Mouse (Mus musculus): Measurements from ENCODE around the gene Apol6.

Apol6 gene

DNA sequence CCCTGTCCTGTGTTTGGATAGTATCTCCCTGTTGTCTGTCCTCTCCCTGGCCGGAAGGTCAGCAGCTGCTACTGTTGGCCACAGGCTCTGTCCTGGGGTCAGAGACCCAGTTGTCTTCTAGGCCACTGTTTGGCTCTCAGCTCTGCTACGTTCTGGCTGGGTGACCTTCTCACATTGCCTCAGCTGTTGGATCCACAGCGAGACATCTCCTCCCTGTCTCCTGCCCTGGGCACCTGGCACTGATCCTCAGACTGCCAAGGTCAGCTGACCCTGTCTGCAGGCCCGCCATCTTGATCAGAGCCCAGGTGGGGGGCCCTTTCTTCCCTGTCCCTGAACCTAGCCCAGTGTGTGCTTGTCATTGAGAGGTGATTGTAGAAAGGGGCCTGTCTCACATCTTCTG, 29.5 kb upstream of the Apol6 start:
- peaks cover 29% of the 10 kb centered on the region for H3K27me3 ChIP-seq (ENCODE audit: insufficient read depth, low read length)
- H3K4me1 ChIP-seq (replicated peaks; ENCODE audit: low read depth, low read length), result peaks cover 32% of the 10 kb centered on the region
- H3K4me3 ChIP-seq (replicated peaks; ENCODE audit: low read length), result no peak overlapping the region
- H3K36me3 ChIP-seq (ENCODE audit: insufficient read depth, low read length), result no peaks in the 10 kb centered on the region
- TF ChIP-seq POU5F1 (IDR thresholded peaks at IDR 0.05; ENCODE audit: borderline replicate concordance, low read length), result no peak
- TF ChIP-seq NANOG (IDR thresholded peaks at IDR 0.05; ENCODE audit: borderline replicate concordance, low read length), result no peak
- no peak for TF ChIP-seq CTCF (conservative IDR thresholded peaks at IDR 0.05; ENCODE audit: low read length)
- peaks cover 11% of the 10 kb centered on the region for H3K9me3 ChIP-seq (ENCODE audit: low read length)

DNA sequence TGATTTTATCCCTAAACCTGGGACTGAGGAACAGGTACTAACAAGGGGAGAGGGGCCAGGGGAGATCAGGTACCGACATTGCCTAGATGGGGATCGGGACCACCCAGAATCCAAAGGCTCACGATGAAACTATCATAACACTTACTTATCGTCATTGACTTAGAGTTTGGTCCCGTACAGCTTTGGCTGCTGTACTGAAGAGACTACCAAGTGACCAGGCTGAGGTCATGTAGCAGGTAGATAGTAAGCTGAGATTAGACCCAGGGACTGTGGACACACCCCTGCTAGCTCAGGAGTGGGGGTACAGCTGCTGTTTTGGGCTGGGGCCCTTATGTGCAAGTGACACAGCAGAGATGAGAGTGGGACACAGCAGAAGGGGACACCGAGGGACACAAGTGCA, 28.0 kb upstream of the Apol6 start:
- no peaks in the 10 kb centered on the region for H3K9me3 ChIP-seq (ENCODE audit: low read length)
- H3K36me3 ChIP-seq (ENCODE audit: insufficient read depth, low read length), result no peaks in the 10 kb centered on the region

DNA sequence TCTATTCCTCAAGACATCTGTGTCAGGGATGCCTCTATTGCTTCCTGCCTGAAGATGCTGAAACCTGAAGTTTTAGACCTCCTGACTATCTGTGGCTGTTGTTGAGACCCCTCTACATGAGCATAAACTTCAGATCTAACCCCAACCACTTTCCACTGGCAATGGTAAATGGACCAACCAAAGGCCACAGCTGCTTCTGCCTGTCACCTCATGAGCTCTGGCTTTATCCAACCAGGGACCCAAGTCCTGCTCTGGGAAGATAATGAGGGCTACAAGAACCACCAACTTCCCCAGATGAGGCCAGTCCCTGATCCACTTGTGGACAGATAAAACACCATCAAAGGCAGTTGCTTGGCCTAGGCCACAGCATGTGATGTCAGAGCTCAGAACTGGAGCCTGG, 26.6 kb upstream of the Apol6 start:
- peaks cover 40% of the 10 kb centered on the region for H3K4me1 ChIP-seq (replicated peaks; ENCODE audit: low read depth, low read length)
- no peak overlapping the region for H3K4me3 ChIP-seq (replicated peaks; ENCODE audit: low read length)
- peaks cover 22% of the 10 kb centered on the region for H3K27me3 ChIP-seq (ENCODE audit: insufficient read depth, low read length)
- H3K9me3 ChIP-seq (ENCODE audit: low read length), result no peaks in the 10 kb centered on the region
- no peaks in the 10 kb centered on the region for H3K36me3 ChIP-seq (ENCODE audit: insufficient read depth, low read length)
- TF ChIP-seq CTCF (conservative IDR thresholded peaks at IDR 0.05; ENCODE audit: low read length) (no peak), POU5F1 (IDR thresholded peaks at IDR 0.05; ENCODE audit: borderline replicate concordance, low read length) (no peak), NANOG (IDR thresholded peaks at IDR 0.05; ENCODE audit: borderline replicate concordance, low read length) (no peak)

More for the DNA sequence above, 28.0 kb upstream of the Apol6 start:
- peaks cover 29% of the 10 kb centered on the region for H3K27me3 ChIP-seq (ENCODE audit: insufficient read depth, low read length)
- peaks cover 37% of the 10 kb centered on the region for H3K4me1 ChIP-seq (replicated peaks; ENCODE audit: low read depth, low read length)
- TF ChIP-seq NANOG (IDR thresholded peaks at IDR 0.05; ENCODE audit: borderline replicate concordance, low read length) (no peak), CTCF (conservative IDR thresholded peaks at IDR 0.05; ENCODE audit: low read length) (no peak), POU5F1 (IDR thresholded peaks at IDR 0.05; ENCODE audit: borderline replicate concordance, low read length) (no peak)
- H3K4me3 ChIP-seq (replicated peaks; ENCODE audit: low read length), result no peak overlapping the region

DNA sequence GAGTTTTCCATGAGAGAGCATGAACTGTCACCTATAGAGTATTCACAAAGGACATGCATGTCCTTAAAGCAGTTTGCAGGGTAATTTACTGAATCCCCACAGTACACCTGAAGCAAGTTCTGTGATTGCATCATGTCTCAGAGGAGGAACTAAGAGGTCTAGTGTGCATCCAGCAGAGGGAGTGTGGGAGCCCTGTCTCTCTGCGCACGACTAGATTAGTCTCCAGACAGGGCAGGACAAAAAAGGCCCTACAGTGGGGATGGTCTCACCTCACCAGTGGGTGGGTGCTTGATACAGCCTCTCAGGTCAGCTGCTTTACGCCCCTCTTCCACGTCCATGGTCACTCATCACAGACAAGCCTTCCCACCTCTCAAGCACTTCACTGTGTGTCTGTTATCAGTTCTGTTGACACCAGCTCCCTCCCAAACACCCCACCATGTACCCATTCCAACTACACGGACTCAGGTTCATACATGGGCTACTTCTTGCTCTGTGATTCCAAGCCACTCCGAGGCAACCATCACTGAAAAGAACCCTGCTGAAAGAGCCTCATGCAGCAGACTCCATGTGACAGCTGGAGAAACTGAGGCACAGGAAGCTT, 25.7 kb upstream of the Apol6 start:
- TF ChIP-seq NANOG (IDR thresholded peaks at IDR 0.05; ENCODE audit: borderline replicate concordance, low read length) (no peak), POU5F1 (IDR thresholded peaks at IDR 0.05; ENCODE audit: borderline replicate concordance, low read length) (no peak), CTCF (conservative IDR thresholded peaks at IDR 0.05; ENCODE audit: low read length) (no peak; the same call in 1 of the 2 replicates)
- Histone ChIP-seq H3K4me3 (replicated peaks; ENCODE audit: low read length) (no peak overlapping the region), H3K4me1 (replicated peaks; ENCODE audit: low read depth, low read length) (peaks cover 31% of the 10 kb centered on the region), H3K36me3 (ENCODE audit: insufficient read depth, low read length) (no peaks in the 10 kb centered on the region), H3K27me3 (ENCODE audit: insufficient read depth, low read length) (peaks cover 12% of the 10 kb centered on the region; the same call in 1 of the 2 replicates), H3K9me3 (ENCODE audit: low read length) (no peaks in the 10 kb centered on the region)

DNA sequence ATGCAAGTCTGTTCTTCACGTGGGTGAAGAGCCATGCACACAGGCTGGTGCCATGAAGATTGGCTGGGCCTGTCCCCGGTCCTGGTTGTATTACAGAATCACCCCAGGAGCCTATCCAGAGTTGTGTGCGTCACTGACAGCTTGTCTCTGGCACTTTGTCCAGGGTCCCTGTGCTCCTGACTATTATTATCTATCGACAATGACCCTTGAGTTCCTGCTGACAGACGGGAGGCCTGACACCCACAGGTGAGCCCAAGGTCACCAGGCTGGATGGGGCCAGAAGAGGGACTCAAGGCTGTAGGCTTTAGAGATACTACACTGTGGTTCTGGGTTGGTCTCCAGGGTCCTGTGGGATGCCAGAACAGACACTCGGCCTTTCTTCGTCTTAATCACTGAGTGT, 25.0 kb upstream of the Apol6 start:
- H3K36me3 ChIP-seq (ENCODE audit: insufficient read depth, low read length), result no peaks in the 10 kb centered on the region
- H3K27me3 ChIP-seq (ENCODE audit: insufficient read depth, low read length), result peaks cover 6% of the 10 kb centered on the region; the same call in 1 of the 2 replicates
- H3K4me1 ChIP-seq (replicated peaks; ENCODE audit: low read depth, low read length), result peaks cover 24% of the 10 kb centered on the region
- H3K9me3 ChIP-seq (ENCODE audit: low read length), result no peaks in the 10 kb centered on the region
- no peak overlapping the region for H3K4me3 ChIP-seq (replicated peaks; ENCODE audit: low read length)
- TF ChIP-seq CTCF (conservative IDR thresholded peaks at IDR 0.05; ENCODE audit: low read length), result no peak
- TF ChIP-seq POU5F1 (IDR thresholded peaks at IDR 0.05; ENCODE audit: borderline replicate concordance, low read length), result no peak

DNA sequence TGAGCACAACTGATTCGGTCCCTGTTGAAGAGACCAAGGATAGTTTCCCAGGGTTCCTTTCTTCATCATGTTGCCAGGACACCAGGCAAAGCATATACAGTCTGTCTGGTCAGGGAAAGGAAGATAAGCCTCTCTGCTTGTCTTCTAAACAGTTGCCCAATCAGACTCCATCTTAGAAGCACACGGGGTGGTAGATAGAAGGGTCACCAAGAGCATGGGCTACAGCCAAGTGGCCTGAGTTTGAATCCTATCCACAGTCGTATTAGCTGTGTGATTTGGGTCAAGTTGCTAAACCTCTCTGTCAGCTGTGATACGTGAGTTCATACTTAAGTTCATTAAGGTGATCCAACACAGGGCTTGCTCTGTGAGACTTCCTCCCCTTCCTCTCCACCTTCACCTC, 24.4 kb upstream of the Apol6 start:
- no peaks in the 10 kb centered on the region for H3K36me3 ChIP-seq (ENCODE audit: insufficient read depth, low read length)
- peaks cover 18% of the 10 kb centered on the region for H3K4me1 ChIP-seq (replicated peaks; ENCODE audit: low read depth, low read length)
- no peaks in the 10 kb centered on the region for H3K9me3 ChIP-seq (ENCODE audit: low read length)
- H3K27me3 ChIP-seq (ENCODE audit: insufficient read depth, low read length), result 0 out of 2 replicates have a peak, but pooled peaks cover under 1% of the 10 kb centered on the region
- H3K4me3 ChIP-seq (replicated peaks; ENCODE audit: low read length), result no peak overlapping the region
- TF ChIP-seq POU5F1 (IDR thresholded peaks at IDR 0.05; ENCODE audit: borderline replicate concordance, low read length), result no peak

DNA sequence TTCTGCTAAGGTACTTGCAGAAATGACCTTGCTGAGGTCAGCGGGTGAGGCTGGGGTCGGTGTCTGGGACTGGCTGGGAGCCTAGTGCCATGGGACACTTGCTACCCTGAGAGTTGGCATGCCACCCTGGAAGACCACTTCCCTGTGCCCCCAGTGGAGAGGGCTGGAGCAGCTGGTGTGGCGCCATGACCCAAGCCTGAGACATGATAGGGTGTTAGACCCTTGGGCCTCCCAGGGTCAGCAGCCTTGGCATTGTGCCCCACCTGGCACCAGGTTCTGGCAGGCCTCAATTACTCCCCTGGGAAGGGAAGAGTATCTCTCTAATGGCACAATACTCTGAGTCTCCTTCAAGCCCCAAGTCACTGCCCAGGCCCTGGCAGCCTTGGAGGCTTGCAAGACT, 23.5 kb upstream of the Apol6 start:
- TF ChIP-seq CTCF (conservative IDR thresholded peaks at IDR 0.05; ENCODE audit: low read length) (no peak), POU5F1 (IDR thresholded peaks at IDR 0.05; ENCODE audit: borderline replicate concordance, low read length) (no peak), NANOG (IDR thresholded peaks at IDR 0.05; ENCODE audit: borderline replicate concordance, low read length) (no peak)

DNA sequence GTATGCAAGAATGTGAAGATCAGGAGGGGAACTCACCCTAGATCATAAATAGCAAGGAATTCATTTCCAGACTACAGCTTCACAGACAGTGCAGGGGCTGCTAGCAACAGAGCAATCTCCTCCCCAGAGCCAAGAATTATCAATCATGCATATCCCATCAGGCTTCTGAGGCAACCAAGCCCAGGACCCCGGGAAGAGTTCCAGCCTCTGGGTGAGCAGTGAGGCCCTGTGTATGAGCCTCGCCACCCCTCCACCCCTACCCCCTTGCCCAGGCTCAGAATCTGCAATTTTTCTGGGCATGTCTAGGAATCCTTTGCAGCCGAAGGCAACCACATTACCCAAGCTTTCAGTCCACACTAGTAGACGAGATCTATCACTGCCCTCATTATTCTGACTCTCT, 22.7 kb upstream of the Apol6 start:
- H3K27me3 ChIP-seq (ENCODE audit: insufficient read depth, low read length), result no peaks in the 10 kb centered on the region

More for the DNA sequence above, 23.5 kb upstream of the Apol6 start:
- Histone ChIP-seq H3K9me3 (ENCODE audit: low read length) (no peaks in the 10 kb centered on the region), H3K27me3 (ENCODE audit: insufficient read depth, low read length) (no peaks in the 10 kb centered on the region), H3K4me3 (replicated peaks; ENCODE audit: low read length) (no peak overlapping the region), H3K36me3 (ENCODE audit: insufficient read depth, low read length) (no peaks in the 10 kb centered on the region), H3K4me1 (replicated peaks; ENCODE audit: low read depth, low read length) (peaks cover 16% of the 10 kb centered on the region; the same call in 1 of the 2 replicates)

DNA sequence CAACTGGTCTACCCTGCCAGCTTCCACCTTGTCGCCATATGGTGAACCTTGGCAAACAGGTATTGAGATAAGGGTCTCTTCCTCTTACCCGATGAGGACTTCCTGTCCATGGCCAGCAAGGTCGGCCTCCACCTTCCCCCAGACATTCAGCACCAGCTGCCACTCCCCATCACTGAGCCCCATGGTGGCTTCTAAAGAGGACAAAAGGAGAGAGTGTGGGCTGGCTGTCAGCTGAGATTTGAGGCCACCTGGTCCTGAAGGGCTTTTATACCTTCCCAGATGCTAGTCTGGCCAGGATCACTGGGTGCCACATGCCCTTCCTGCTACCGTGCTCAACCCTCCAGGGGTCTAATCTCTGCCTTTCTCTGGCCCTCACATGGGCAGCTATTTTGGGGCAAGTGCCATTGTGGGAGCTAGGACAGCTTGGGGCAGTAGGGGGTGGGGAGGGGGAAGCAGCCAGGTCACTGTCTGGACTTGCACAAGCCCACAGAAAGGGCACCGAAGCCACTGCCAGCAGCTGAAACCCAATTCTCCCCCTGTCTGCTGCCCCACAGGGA, 22.1 kb upstream of the Apol6 start:
- Histone ChIP-seq H3K27me3 (ENCODE audit: insufficient read depth, low read length) (no peaks in the 10 kb centered on the region), H3K9me3 (ENCODE audit: low read length) (no peaks in the 10 kb centered on the region), H3K4me1 (replicated peaks; ENCODE audit: low read depth, low read length) (peaks cover 16% of the 10 kb centered on the region; the same call in 1 of the 2 replicates), H3K4me3 (replicated peaks; ENCODE audit: low read length) (no peak overlapping the region), H3K36me3 (ENCODE audit: insufficient read depth, low read length) (no peaks in the 10 kb centered on the region)
- TF ChIP-seq POU5F1 (IDR thresholded peaks at IDR 0.05; ENCODE audit: borderline replicate concordance, low read length) (no peak), NANOG (IDR thresholded peaks at IDR 0.05; ENCODE audit: borderline replicate concordance, low read length) (no peak), CTCF (conservative IDR thresholded peaks at IDR 0.05; ENCODE audit: low read length) (no peak)

More for the DNA sequence above, 22.7 kb upstream of the Apol6 start:
- TF ChIP-seq CTCF (conservative IDR thresholded peaks at IDR 0.05; ENCODE audit: low read length) (no peak), POU5F1 (IDR thresholded peaks at IDR 0.05; ENCODE audit: borderline replicate concordance, low read length) (no peak), NANOG (IDR thresholded peaks at IDR 0.05; ENCODE audit: borderline replicate concordance, low read length) (no peak)
- no peaks in the 10 kb centered on the region for H3K9me3 ChIP-seq (ENCODE audit: low read length)
- no peak overlapping the region for H3K4me3 ChIP-seq (replicated peaks; ENCODE audit: low read length)
- no peaks in the 10 kb centered on the region for H3K36me3 ChIP-seq (ENCODE audit: insufficient read depth, low read length)
- peaks cover 16% of the 10 kb centered on the region; the same call in 1 of the 2 replicates for H3K4me1 ChIP-seq (replicated peaks; ENCODE audit: low read depth, low read length)
